18 mouse cellular contexts compared by ENCODE assay signal in the genomic region with DNA sequence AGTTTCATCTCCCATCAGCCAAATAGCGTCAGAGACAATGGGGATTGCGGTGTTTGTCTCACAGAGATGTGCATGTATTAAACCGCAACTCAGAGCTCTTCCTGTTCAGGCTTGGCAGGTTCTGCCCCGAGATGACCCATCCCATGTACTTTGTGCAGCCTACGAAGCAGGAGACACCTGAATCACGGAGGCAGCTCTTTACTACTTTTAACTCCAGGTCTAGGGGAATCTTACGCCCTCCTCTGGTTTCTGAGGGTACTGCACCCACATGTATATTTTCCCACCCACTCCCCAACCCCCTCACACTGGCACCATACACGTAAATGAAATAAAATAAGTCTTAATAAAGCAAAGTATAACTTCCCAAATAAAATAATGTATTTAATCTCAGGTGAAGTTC. TPM values are rescaled to one million over a fixed set of nuclear protein-coding genes. Genes with fewer than 3 reads are reported as not detected.
DNase-seq lines count a peak whose midpoint lies in the region; ATAC-seq and TF ChIP-seq lines count a peak whose summit lies in the region.
"Had no signal": no experiment of that assay in that cellular context is flagged by ENCODE, and none has a peak within 500 bp of the region (broad histone marks: within the 10 kb centered on the region; RNA-seq: fewer than 3 reads in every experiment).

No protein-coding gene starts in this region.

- no peak for ATAC-seq in CD4-positive, CD25-positive, alpha-beta regulatory T cell, adult 4 months

- H3K27ac ChIP-seq in layer of hippocampus, adult 2 months, result no peak overlapping the region
- H3K27ac ChIP-seq: embryonic facial prominence, embryonic 12.5 days; limb, embryonic 12.5 days; neural tube, embryonic 13.5 days had no signal

- DNase-seq in CD4-positive, CD25-positive, alpha-beta regulatory T cell, adult 2 months (ENCODE audit: low read depth, low spot score), result peak; percentile 12
- DNase-seq in layer of hippocampus, adult 2 months (ENCODE audit: low spot score in 2 of 2), result no peak
- DNase-seq in layer of hippocampus, postnatal 25 days (ENCODE audit: extremely low spot score in 1 of 2, low spot score in 1 of 2), result no peak
- DNase-seq in CD4-positive helper T cell, adult 2 months (ENCODE audit: low read depth, low spot score), result peak; percentile 8
- DNase-seq in R1 (ENCODE audit: low read depth, low spot score), result peak; percentile 44
- no peak for DNase-seq in urinary bladder, adult 18-20 months (ENCODE audit: low spot score in 2 of 2)
- DNase-seq in kidney, postnatal 25 days, result no peak
- DNase-seq: cerebellum, postnatal 36 days; gastrocnemius, postnatal 36 days; kidney, postnatal 14 days had no signal

- H3K4me3 ChIP-seq in layer of hippocampus, adult 2 months, result no peak overlapping the region
- H3K4me3 ChIP-seq: embryonic facial prominence, embryonic 12.5 days; heart, embryonic 12.5 days; limb, embryonic 12.5 days; megakaryocyte, embryonic 14.5 days; neural tube, embryonic 13.5 days had no signal

- peak; percentile 54 for TF ChIP-seq CTCF in layer of hippocampus, adult 2 months (conservative IDR thresholded peaks at IDR 0.05)

RNA-seq across cellular contexts. Expression of a gene that starts 35.6 kb away (rescaled TPM):
- polyA plus RNA-seq in CD4-positive, CD25-positive, alpha-beta regulatory T cell, adult 4 months (2017; shearing (Covaris generic)), result under 1 TPM in 1 of 2 experiments, not detected in 1; 0.31 TPM
- total RNA-seq in layer of hippocampus, adult 2 months (2021), result not detected
- total RNA-seq in layer of hippocampus, postnatal 25 days (2021), result not detected
- total RNA-seq: gastrocnemius, postnatal 36 days; layer of hippocampus, postnatal 14 days had no signal
- polyA plus RNA-seq: embryonic facial prominence, embryonic 12.5 days; limb, embryonic 12.5 days; lung, embryonic 16.5 days had no signal

Comparison
In these comparisons a context has a peak if more than half of its experiments do, and no peak if none do; other contexts are left out.
1. DNase-seq: peak in CD4-positive, CD25-positive, alpha-beta regulatory T cell, adult 2 months (single experiment), CD4-positive helper T cell, adult 2 months (single experiment) and R1 (single experiment); none in layer of hippocampus, adult 2 months (0 of 2), layer of hippocampus, postnatal 25 days (0 of 2), urinary bladder, adult 18-20 months (0 of 2) and kidney, postnatal 25 days (0 of 2).